Mouse (Mus musculus) midbrain, embryonic 12.5 days (tissue): ENCODE results near the gene Scamp5. TPM values are rescaled to one million over a fixed set of nuclear protein-coding genes. Genes with fewer than 3 reads are reported as not detected.

Experiments
- ATAC-seq: fragments of 200-750 bp; cut with Nextera tagmentation; 2 replicates; pipeline ENCODE4 v1.8.0; 2017; ENCODE audit warnings: low read depth, moderate TSS enrichment, moderate library complexity; ENCODE audit not compliant: low FRiP score
- H3K27ac ChIP-seq: fragments of 300-500 bp; sonication (generic); replicated peaks from 2 replicates; pipeline ENCODE4 v1.5.1; 2016; ENCODE audit warnings: mild to moderate bottlenecking
- H3K27me3 ChIP-seq: fragments of 300-500 bp; sonication (generic); 2 replicates; pipeline ENCODE4 v1.6.1; 2016; ENCODE audit warnings: mild to moderate bottlenecking
- H3K36me3 ChIP-seq: fragments of 300-500 bp; sonication (generic); 2 replicates; pipeline ENCODE4 v1.6.1; 2016
- H3K4me1 ChIP-seq: fragments of 300-500 bp; sonication (generic); 2 replicates; pipeline ENCODE4 v1.6.1; 2016
- H3K4me2 ChIP-seq: fragments of 300-500 bp; sonication (generic); replicated peaks from 2 replicates; pipeline ENCODE4 v1.6.1; 2016; ENCODE audit warnings: mild to moderate bottlenecking, moderate library complexity
- H3K4me3 ChIP-seq: fragments of 300-500 bp; sonication (generic); 2 replicates; pipeline ENCODE4 v1.5.1; 2016; ENCODE audit warnings: mild to moderate bottlenecking
- H3K9ac ChIP-seq: fragments of 300-500 bp; sonication (generic); replicated peaks from 2 replicates; pipeline ENCODE4 v1.6.1; 2016; ENCODE audit warnings: mild to moderate bottlenecking, moderate library complexity
- H3K9me3 ChIP-seq: fragments of 300-500 bp; sonication (generic); 2 replicates; pipeline ENCODE4 v1.6.1; 2016; ENCODE audit warnings: mild to moderate bottlenecking
- WGBS: fragments of 180-500 bp; shearing (Covaris S2); methylation state at CpG from one replicate; pipeline ENCODE4 v1.1.7; 2016; 5-methylcytosine and 5-hydroxymethylcytosine counted together
- polyA plus RNA-seq: library from polyadenylated mRNA; unstranded; fragments of >200 nt; fragmentation: Nextera tagmentation; extraction: Ambion mirVana; gene quantifications from 2 replicates; pipeline ENCODE4 v1.2.1, GENCODE M21; 2016

Gene Scamp5
- polyA plus RNA-seq, 1 experiment from 2014 or later, result 49.8 TPM

DNA sequence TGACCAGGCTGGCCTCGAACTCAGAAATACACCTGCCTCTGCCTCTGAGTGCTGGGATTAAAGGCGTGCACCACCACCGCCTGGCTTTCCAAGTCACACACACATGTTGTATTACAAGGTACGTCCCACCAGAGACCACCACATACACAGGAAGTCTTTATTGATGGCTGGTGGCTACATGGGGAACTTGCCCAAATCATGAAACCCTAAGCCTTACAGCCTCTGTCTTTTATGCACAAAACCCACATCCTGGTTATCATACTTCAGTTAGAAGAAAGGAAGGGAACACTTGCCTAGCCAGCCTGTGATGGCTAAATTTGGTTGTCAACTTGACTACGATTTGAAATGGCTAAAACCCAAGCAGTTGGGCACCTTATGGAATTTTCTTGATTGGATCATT, 63.8 kb downstream of the Scamp5 start:
- H3K27ac ChIP-seq, result no peak overlapping the region
- whole genome bisulfite sequencing, result 86% methylated on average over 5 of the region's 5 CpGs

DNA sequence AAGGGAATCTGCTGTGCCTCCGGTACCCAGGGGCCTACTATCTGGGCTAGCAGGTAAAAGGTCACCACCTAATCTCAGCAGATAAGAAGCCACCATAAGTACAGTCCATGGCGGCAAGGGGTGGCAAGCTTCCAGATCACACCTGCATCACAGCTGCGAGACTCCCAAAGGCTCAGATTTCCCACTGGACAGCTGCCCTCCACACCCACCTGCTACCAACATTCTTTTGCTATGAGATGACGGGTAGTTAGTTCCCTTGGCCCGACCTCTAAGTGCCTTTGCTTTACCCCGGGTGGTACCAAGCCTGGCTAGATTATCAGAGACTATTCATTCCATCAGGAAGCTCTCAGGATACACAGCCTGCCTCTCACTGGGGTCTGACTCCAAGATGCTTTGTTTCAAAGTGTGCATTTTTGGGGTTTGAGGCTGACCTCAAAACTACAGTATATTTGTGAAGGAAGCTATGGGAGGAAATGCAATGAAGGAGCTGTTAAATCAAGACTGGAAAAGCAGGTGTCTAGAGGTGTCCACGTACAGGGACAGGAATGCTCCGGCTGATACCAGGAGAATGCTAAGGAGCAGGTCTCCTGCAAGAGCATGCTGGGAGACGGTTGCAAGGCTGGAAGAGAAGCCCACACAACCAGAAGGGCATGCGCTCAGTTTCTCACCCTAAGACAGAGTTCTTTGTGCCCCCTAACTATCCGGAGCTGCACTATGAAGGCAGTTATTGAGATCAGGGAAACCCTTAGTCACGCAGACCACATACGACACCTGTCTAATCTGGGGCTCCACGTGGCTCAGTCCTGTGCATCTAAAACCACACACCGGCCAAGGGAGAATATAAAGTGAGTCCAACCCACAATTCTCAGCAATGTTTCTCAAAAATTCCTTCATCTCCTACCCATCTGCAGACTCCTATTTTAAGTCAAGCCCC, 65.3 kb downstream of the Scamp5 start:
- H3K4me3 ChIP-seq, result no peak overlapping the region
- H3K27me3 ChIP-seq, result no peaks in the 10 kb centered on the region
- H3K9me3 ChIP-seq, result peaks cover 10% of the 10 kb centered on the region; the same call in 1 of the 2 replicates
- H3K27ac ChIP-seq, result no peak overlapping the region
- H3K4me1 ChIP-seq, result no peaks in the 10 kb centered on the region
- no peak overlapping the region for H3K4me2 ChIP-seq
- 90% methylated on average over 15 of the region's 15 CpGs for WGBS
- no peaks in the 10 kb centered on the region for H3K36me3 ChIP-seq
- no peak for ATAC-seq
- no peak overlapping the region for H3K9ac ChIP-seq

More for the DNA sequence above, 63.8 kb downstream of the Scamp5 start:
- Histone ChIP-seq H3K36me3 (no peaks in the 10 kb centered on the region), H3K4me1 (no peaks in the 10 kb centered on the region), H3K4me2 (no peak overlapping the region), H3K9ac (no peak overlapping the region), H3K9me3 (peaks cover 10% of the 10 kb centered on the region; the same call in 1 of the 2 replicates), H3K4me3 (no peak overlapping the region), H3K27me3 (no peaks in the 10 kb centered on the region)
- no peak for ATAC-seq

DNA sequence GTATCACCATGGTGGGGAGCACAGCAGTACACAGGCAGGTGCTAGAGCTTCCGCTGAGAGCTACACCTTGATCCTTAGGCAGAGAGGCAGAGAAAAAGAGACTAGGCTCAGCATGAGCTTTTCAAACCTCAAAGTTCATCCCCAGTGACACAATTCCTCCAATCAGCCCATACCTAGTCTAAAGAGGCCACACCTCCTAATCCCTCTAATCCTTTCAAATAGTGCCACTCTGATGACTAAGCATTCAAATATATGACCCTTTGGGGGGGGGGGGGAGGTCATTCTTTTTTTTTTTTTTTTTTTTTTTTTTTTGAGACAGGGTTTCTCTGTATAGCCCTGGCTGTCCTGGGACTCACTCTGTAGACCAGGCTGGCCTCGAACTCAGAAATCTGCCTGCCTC, 69.1 kb downstream of the Scamp5 start:
- Histone ChIP-seq H3K4me2 (no peak overlapping the region), H3K27ac (no peak overlapping the region), H3K4me3 (no peak overlapping the region), H3K9me3 (peaks cover 10% of the 10 kb centered on the region; the same call in 1 of the 2 replicates), H3K27me3 (no peaks in the 10 kb centered on the region), H3K9ac (no peak overlapping the region), H3K4me1 (no peaks in the 10 kb centered on the region), H3K36me3 (no peaks in the 10 kb centered on the region)
- ATAC-seq, result no peak
- WGBS, result 94% methylated on average over 2 of the region's 2 CpGs

DNA sequence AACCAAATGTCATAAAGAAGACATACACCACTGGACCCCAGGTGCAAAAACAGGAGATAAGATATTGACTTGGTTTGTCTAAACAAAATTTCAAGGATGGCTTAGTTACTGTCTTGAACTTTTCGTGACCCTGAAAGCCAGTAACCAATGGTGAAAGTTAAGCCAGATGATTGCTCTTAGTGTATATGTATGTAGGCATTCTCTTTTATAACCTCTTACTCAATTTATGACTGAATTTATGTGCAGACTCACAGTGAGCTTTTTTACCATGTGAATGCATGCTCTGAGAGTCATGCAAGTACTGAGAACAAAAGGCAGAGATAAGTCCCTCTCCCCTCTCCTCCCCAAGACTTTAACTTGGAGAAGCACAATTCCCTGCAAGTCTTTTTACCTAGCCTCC, 75.0 kb downstream of the Scamp5 start:
- 90% methylated on average over 1 of the region's 1 CpGs for WGBS
- Histone ChIP-seq H3K36me3 (no peaks in the 10 kb centered on the region), H3K27me3 (no peaks in the 10 kb centered on the region), H3K27ac (no peak overlapping the region), H3K9me3 (no peaks in the 10 kb centered on the region), H3K4me2 (no peak overlapping the region), H3K9ac (no peak overlapping the region), H3K4me1 (no peaks in the 10 kb centered on the region), H3K4me3 (no peak overlapping the region)
- no peak for ATAC-seq

Other genes with a start within 250 kb of the Scamp5 start
- not detected in 2 replicates for gene Trcg1, start 231.5 kb downstream of the Scamp5 start, polyA plus RNA-seq
- 8.7 and 9.7 TPM in 2 replicates for gene 1700017B05Rik, start 205.4 kb downstream of the Scamp5 start, polyA plus RNA-seq
- 21.9 and 23.3 TPM in 2 replicates for gene Ppcdc, start 27.9 kb downstream of the Scamp5 start, polyA plus RNA-seq
- 13.8 and 17.0 TPM in 2 replicates for gene Rpp25, start 36.0 kb upstream of the Scamp5 start, polyA plus RNA-seq
- gene Cox5a, start 53.2 kb upstream of the Scamp5 start, polyA plus RNA-seq, result 705 and 706 TPM in 2 replicates
- gene Fam219b, start 69.5 kb upstream of the Scamp5 start, polyA plus RNA-seq, result 21.0 TPM in 2 replicates
- 65.7 and 67.3 TPM in 2 replicates for gene Mpi, start 84.7 kb upstream of the Scamp5 start, polyA plus RNA-seq
- 57.6 and 62.6 TPM in 2 replicates for gene Scamp2, start 92.9 kb upstream of the Scamp5 start, polyA plus RNA-seq
- gene Ulk3, start 121.4 kb upstream of the Scamp5 start, polyA plus RNA-seq, result 21.6 and 22.9 TPM in 2 replicates
- 3.7 and 4.8 TPM in 2 replicates for gene Cplx3, start 138.2 kb upstream of the Scamp5 start, polyA plus RNA-seq
- 0.10 TPM in 1 of 2 replicates, not detected in the other for gene Lman1l, start 152.7 kb upstream of the Scamp5 start, polyA plus RNA-seq
- gene Csk, start 185.6 kb upstream of the Scamp5 start, polyA plus RNA-seq, result 35.3 and 40.0 TPM in 2 replicates
- not detected in 2 replicates for gene Cyp1a2, start 215.6 kb upstream of the Scamp5 start, polyA plus RNA-seq
- gene Cyp1a1, start 219.9 kb upstream of the Scamp5 start, polyA plus RNA-seq, result not detected in 2 replicates
- gene Edc3, start 240.5 kb upstream of the Scamp5 start, polyA plus RNA-seq, result 40.9 and 41.1 TPM in 2 replicates